Mouse (Mus musculus): ENCODE measurements at regions not wholly inside any gene's neighbourhood (a gene's known extent, or its start where the extent isn't known, plus 50 kb on each side); places are given as distances from the start of the nearest gene placed in this dataset.

GRCm38 (mm10) chr7:37375044-37375443 lies 398.4 kb downstream of the Zfp536 start:
- TF ChIP-seq CTCF (IDR thresholded peaks at IDR 0.05; ENCODE audit: borderline replicate concordance, insufficient read depth, low read length) (no peak), POLR2A (IDR thresholded peaks at IDR 0.05; ENCODE audit: low read depth, low read length) (no peak)

Measured in embryonic fibroblast, embryonic 13.5 days (primary cell).